In the genomic region with DNA sequence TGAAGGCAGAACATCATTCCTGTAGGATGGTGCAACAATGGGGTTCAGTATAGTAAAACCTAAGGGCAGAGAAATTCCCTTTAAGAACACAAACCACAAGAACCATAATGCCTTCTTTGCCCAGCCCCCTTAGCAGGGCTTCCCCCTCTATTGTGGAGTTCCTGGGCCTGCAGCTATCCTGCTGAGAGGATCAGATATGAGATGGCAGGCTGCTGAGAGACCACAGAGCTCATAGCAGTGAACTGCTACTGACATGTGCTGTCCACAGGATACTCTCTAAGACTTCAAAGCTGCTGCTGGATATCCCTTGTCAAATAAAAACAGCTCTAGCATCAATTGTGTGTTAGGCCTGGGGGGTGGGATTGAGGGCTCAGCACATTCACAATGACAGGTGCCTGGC, we compare ENCODE assay signal across 26 mouse cellular contexts. TPM values are rescaled to one million over a fixed set of nuclear protein-coding genes. Genes with fewer than 3 reads are reported as not detected.
A peak's percentile ranks its signal among the peaks of the same experiment; 100 is the strongest.
DNase-seq lines count a peak whose midpoint lies in the region; ATAC-seq and TF ChIP-seq lines count a peak whose summit lies in the region.
"Had no signal": no experiment of that assay in that cellular context is flagged by ENCODE, and none has a peak within 500 bp of the region (broad histone marks: within the 10 kb centered on the region; RNA-seq: fewer than 3 reads in every experiment).

No protein-coding gene starts in this region.

- no peak overlapping the region for H3K4me3 ChIP-seq in midbrain, embryonic 14.5 days (replicated peaks; ENCODE audit: low read depth, low read length)
- H3K4me3 ChIP-seq in midbrain, postnatal 0 days (ENCODE audit: low read depth, low read length): no peak overlapping the region
- H3K4me3 ChIP-seq in hindbrain, embryonic 12.5 days: no peak overlapping the region
- H3K4me3 ChIP-seq: embryonic facial prominence, embryonic 15.5 days; erythroblast, embryonic 14.5 days; forebrain, embryonic 10.5 days; gastrocnemius, adult 2 months; heart, embryonic 13.5 days; intestine, embryonic 15.5 days had no signal

- no peak for ATAC-seq in midbrain, embryonic 14.5 days (ENCODE audit: low FRiP score, low TSS enrichment)
- no peak for ATAC-seq in midbrain, postnatal 0 days (ENCODE audit: low FRiP score)
- peak; percentile 49 for ATAC-seq in megakaryocyte progenitor cell, adult 5-6 weeks (replicated peaks; ENCODE audit: poor library complexity)
- ATAC-seq in hindbrain, embryonic 12.5 days (ENCODE audit: low FRiP score): no peak
- ATAC-seq: activated CD4-positive, CD25-positive, alpha-beta regulatory T cell, adult 4 months; CD4-positive, CD25-positive, alpha-beta regulatory T cell, adult 4 months; forebrain, embryonic 14.5 days; intestine, embryonic 15.5 days; Patski had no signal

- no peaks in the 10 kb centered on the region for H3K9me3 ChIP-seq in midbrain, embryonic 14.5 days (ENCODE audit: control insufficient read depth, low read length)
- H3K9me3 ChIP-seq in midbrain, postnatal 0 days (ENCODE audit: low read length): no peaks in the 10 kb centered on the region
- peaks cover 7% of the 10 kb centered on the region for H3K9me3 ChIP-seq in hindbrain, embryonic 12.5 days (replicated peaks)
- H3K9me3 ChIP-seq: embryonic facial prominence, embryonic 15.5 days; intestine, embryonic 15.5 days had no signal

- no peaks in the 10 kb centered on the region for H3K27me3 ChIP-seq in midbrain, embryonic 14.5 days (ENCODE audit: control insufficient read depth, insufficient read depth, low read length)
- H3K27me3 ChIP-seq in midbrain, postnatal 0 days (ENCODE audit: insufficient read depth, low read length): no peaks in the 10 kb centered on the region
- H3K27me3 ChIP-seq in hindbrain, embryonic 12.5 days: no peaks in the 10 kb centered on the region
- H3K27me3 ChIP-seq: embryonic facial prominence, embryonic 15.5 days; heart, embryonic 13.5 days; intestine, embryonic 15.5 days; Patski had no signal

- H3K27ac ChIP-seq in midbrain, embryonic 14.5 days (replicated peaks; ENCODE audit: low read depth, low read length): no peak overlapping the region
- H3K27ac ChIP-seq in midbrain, postnatal 0 days (ENCODE audit: low read depth, low read length): no peak overlapping the region
- no peak overlapping the region for H3K27ac ChIP-seq in hindbrain, embryonic 12.5 days
- H3K27ac ChIP-seq: embryonic facial prominence, embryonic 15.5 days; forebrain, embryonic 10.5 days; gastrocnemius, adult 2 months; heart, embryonic 13.5 days; hindbrain, embryonic 14.5 days; intestine, embryonic 15.5 days had no signal

- no peak overlapping the region for H3K4me2 ChIP-seq in midbrain, embryonic 14.5 days (ENCODE audit: low read length)
- no peak overlapping the region for H3K4me2 ChIP-seq in midbrain, postnatal 0 days (ENCODE audit: low read depth, low read length, poor library complexity, severe bottlenecking)
- no peak overlapping the region for H3K4me2 ChIP-seq in hindbrain, embryonic 12.5 days (replicated peaks)
- H3K4me2 ChIP-seq: embryonic facial prominence, embryonic 15.5 days; heart, embryonic 13.5 days; hindbrain, embryonic 14.5 days; intestine, embryonic 15.5 days had no signal

- no peaks in the 10 kb centered on the region for H3K36me3 ChIP-seq in midbrain, embryonic 14.5 days (ENCODE audit: control insufficient read depth, insufficient read depth, low read length)
- H3K36me3 ChIP-seq in midbrain, postnatal 0 days (ENCODE audit: insufficient read depth, low read length): no peaks in the 10 kb centered on the region
- no peaks in the 10 kb centered on the region for H3K36me3 ChIP-seq in hindbrain, embryonic 12.5 days
- H3K36me3 ChIP-seq: embryonic facial prominence, embryonic 15.5 days; forebrain, embryonic 10.5 days; heart, embryonic 13.5 days; intestine, embryonic 15.5 days had no signal

- H3K4me1 ChIP-seq in midbrain, embryonic 14.5 days (ENCODE audit: control insufficient read depth, insufficient read depth, low read length): no peaks in the 10 kb centered on the region
- no peaks in the 10 kb centered on the region for H3K4me1 ChIP-seq in midbrain, postnatal 0 days (ENCODE audit: insufficient read depth, low read length)
- H3K4me1 ChIP-seq in hindbrain, embryonic 12.5 days: no peaks in the 10 kb centered on the region
- H3K4me1 ChIP-seq: embryonic facial prominence, embryonic 15.5 days; intestine, embryonic 15.5 days had no signal

- H3K9ac ChIP-seq in midbrain, embryonic 14.5 days (replicated peaks; ENCODE audit: low read length): no peak overlapping the region
- no peak overlapping the region for H3K9ac ChIP-seq in midbrain, postnatal 0 days (replicated peaks; ENCODE audit: low read length, poor library complexity, severe bottlenecking)
- no peak overlapping the region for H3K9ac ChIP-seq in hindbrain, embryonic 12.5 days
- H3K9ac ChIP-seq: embryonic facial prominence, embryonic 15.5 days; heart, embryonic 13.5 days; hindbrain, embryonic 14.5 days; intestine, embryonic 15.5 days had no signal

- no peak for TF ChIP-seq CTCF in midbrain, postnatal 0 days (IDR thresholded peaks at IDR 0.05)

- DNase-seq in heart, adult 11 months: peak; percentile 55
- DNase-seq in heart, adult 9 months (ENCODE audit: low spot score in 2 of 2): no peak
- peak; percentile 12 for DNase-seq in midbrain, embryonic 14.5 days
- DNase-seq in midbrain, postnatal 0 days (ENCODE audit: low spot score): no peak
- no peak for DNase-seq in embryo, embryonic 10 days (ENCODE audit: low spot score)
- DNase-seq: adrenal gland, postnatal 14 days; B cell, adult 2 months; cerebellum, adult 18-20 months; cerebellum, adult 9-11 months; cerebellum, postnatal 36 days; embryo, embryonic 11 days; gastrocnemius, adult 2 months; gastrocnemius, postnatal 36 days; heart, adult 18-20 months had no signal

RNA-seq across cellular contexts. Expression of gene Ccng2, which starts 21.5 kb away (rescaled TPM):
- 81.7 and 108 TPM in 2 replicates for polyA plus RNA-seq in midbrain, embryonic 14.5 days (2014; fragmentation: Nextera tagmentation; extraction: Ambion mirVana)
- 38.2 and 57.8 TPM in 2 replicates for total RNA-seq in midbrain, postnatal 0 days (2014; rRNA removed)
- 23.5 and 23.9 TPM in 2 replicates for polyA plus RNA-seq in midbrain, postnatal 0 days (2015; fragmentation: Nextera tagmentation; extraction: Ambion mirVana)
- 31.9 and 37.7 TPM in 2 replicates for total RNA-seq in megakaryocyte progenitor cell, adult 5-6 weeks (2015)
- total RNA-seq in megakaryocyte progenitor cell, adult 5-6 weeks (2017): 35.2 and 38.1 TPM in 2 replicates
- 123 and 134 TPM in 2 replicates for polyA plus RNA-seq in hindbrain, embryonic 12.5 days (2016; fragmentation: Nextera tagmentation; extraction: Ambion mirVana)

Comparison
In these comparisons a context has a peak if more than half of its experiments do, and no peak if none do; other contexts are left out.
1. DNase-seq: peak in heart, adult 11 months (single experiment) and midbrain, embryonic 14.5 days (single experiment); none in heart, adult 9 months (0 of 2), midbrain, postnatal 0 days (single experiment) and embryo, embryonic 10 days (single experiment).